In the genomic region with DNA sequence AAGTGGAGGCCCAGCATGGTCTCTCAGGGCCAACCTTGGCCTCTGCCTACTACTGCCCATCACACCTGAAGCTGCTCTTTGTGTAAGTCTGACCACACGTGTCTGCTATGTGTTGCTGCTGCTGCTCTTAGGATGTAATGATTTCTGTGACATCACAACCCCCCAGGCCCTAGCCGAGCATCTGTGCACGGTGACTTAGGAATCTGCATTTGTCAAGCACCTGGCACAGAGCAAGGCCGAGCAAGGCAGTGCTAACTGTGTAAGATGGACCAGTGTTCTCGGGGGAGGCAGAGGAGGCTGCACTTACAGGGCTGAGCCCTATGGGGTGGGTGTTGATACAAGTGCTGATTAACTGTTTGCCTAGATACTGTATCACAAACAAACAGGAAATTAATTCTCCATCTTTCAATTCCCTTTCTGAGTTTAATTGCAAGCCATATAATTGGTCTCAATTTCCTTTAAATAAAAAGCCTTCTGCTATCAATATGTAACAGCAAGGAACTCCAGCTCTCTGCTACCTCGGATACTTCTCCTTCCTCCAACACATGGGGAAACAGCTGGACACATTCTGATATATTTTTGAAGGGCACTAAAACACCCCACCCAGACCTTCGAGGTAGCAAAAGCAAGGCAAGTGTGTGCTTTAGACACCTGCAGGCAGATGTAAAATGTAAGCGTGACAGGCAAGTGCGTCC, we compare ENCODE assay signal across 17 mouse cellular contexts.
DNase-seq lines count a peak whose midpoint lies in the region; ATAC-seq and TF ChIP-seq lines count a peak whose summit lies in the region.
"Had no signal": no experiment of that assay in that cellular context is flagged by ENCODE, and none has a peak within 500 bp of the region (broad histone marks: within the 10 kb centered on the region; RNA-seq: fewer than 3 reads in every experiment).

No protein-coding gene starts in this region.

- no peak for ATAC-seq in midbrain, embryonic 15.5 days (replicated peaks)

- no peak overlapping the region for H3K4me2 ChIP-seq in midbrain, embryonic 15.5 days
- H3K4me2 ChIP-seq: embryonic facial prominence, embryonic 13.5 days; limb, embryonic 12.5 days; liver, embryonic 15.5 days; neural tube, embryonic 15.5 days; stomach, embryonic 15.5 days had no signal

- TF ChIP-seq RAD21 in MEL (IDR thresholded peaks at IDR 0.05; ENCODE audit: low read depth, low read length) = no peak

- TF ChIP-seq POLR2A in MEL (IDR thresholded peaks at IDR 0.05; ENCODE audit: control insufficient read depth in 1 of 2, insufficient read depth in 1 of 2, low read depth in 1 of 2, low read length in 2 of 2, poor library complexity in 1 of 2) = no peak

- peaks cover 5 to 61% of the 10 kb centered on the region in 2 experiments; a peak in 3 of 4 replicates for H3K4me1 ChIP-seq in MEL (ENCODE audit: control insufficient read depth in 1 of 2, insufficient read depth in 2 of 2, low read length in 2 of 2)
- peaks cover 66% of the 10 kb centered on the region for H3K4me1 ChIP-seq in midbrain, embryonic 15.5 days

- H3K36me3 ChIP-seq in MEL (ENCODE audit: control insufficient read depth in 1 of 2, insufficient read depth in 2 of 2, low read length in 2 of 2) = peaks cover 0 to 38% of the 10 kb centered on the region in 2 experiments; a peak in 2 of 4 replicates
- H3K36me3 ChIP-seq in midbrain, embryonic 15.5 days (replicated peaks) = no peaks in the 10 kb centered on the region
- H3K36me3 ChIP-seq: heart, embryonic 10.5 days; liver, embryonic 15.5 days; neural tube, embryonic 15.5 days; stomach, embryonic 15.5 days had no signal

- peak in 1 of 2 experiments; percentile 14; a peak in 1 of 4 replicates for TF ChIP-seq EP300 in MEL (IDR thresholded peaks at IDR 0.05; ENCODE audit: low read depth in 1 of 2, low read length in 2 of 2)

- peak overlapping the region; percentile 86 for H3K27ac ChIP-seq in layer of hippocampus, adult 2 months
- peak overlapping the region; percentile 39 for H3K27ac ChIP-seq in MEL (ENCODE audit: control insufficient read depth, low read depth, low read length)
- H3K27ac ChIP-seq in midbrain, embryonic 15.5 days = peak overlapping the region; percentile 36; the same call in 1 of the 2 replicates
- H3K27ac ChIP-seq: embryonic facial prominence, embryonic 13.5 days; heart, embryonic 10.5 days; liver, embryonic 15.5 days; stomach, embryonic 15.5 days had no signal

- WGBS in midbrain, embryonic 15.5 days = 61% methylated on average over 9 of the region's 9 CpGs

- no peak for TF ChIP-seq CTCF in layer of hippocampus, adult 2 months (conservative IDR thresholded peaks at IDR 0.05)
- TF ChIP-seq CTCF in MEL (IDR thresholded peaks at IDR 0.05 in 2 of 3, conservative IDR thresholded peaks at IDR 0.05 in 1 of 3; ENCODE audit: control insufficient read depth in 1 of 3, insufficient read depth in 1 of 3, low read depth in 2 of 3, low read length in 3 of 3, poor library complexity in 1 of 3, severe bottlenecking in 1 of 3) = no peak

- peak; percentile 41 for DNase-seq in cerebellum, adult 9-10 months
- DNase-seq in cerebellum, postnatal 36 days = no peak
- DNase-seq in layer of hippocampus, adult 2 months (ENCODE audit: low spot score in 2 of 2) = no peak
- DNase-seq in layer of hippocampus, adult 8-10 months (ENCODE audit: low spot score in 2 of 2) = no peak
- no peak for DNase-seq in MEL (ENCODE audit: low read depth, low spot score)
- DNase-seq in adrenal gland, postnatal 14 days = no peak
- DNase-seq in lung, adult 18-20 months = no peak
- DNase-seq: gastrocnemius, postnatal 14 days; lung, postnatal 14 days had no signal

- no peaks in the 10 kb centered on the region for H3K27me3 ChIP-seq in MEL (ENCODE audit: control insufficient read depth in 1 of 2, insufficient read depth in 2 of 2, low read length in 2 of 2)
- no peaks in the 10 kb centered on the region for H3K27me3 ChIP-seq in midbrain, embryonic 15.5 days (replicated peaks)
- H3K27me3 ChIP-seq: embryonic facial prominence, embryonic 13.5 days; limb, embryonic 12.5 days; liver, embryonic 15.5 days; neural tube, embryonic 15.5 days; Patski; stomach, embryonic 15.5 days had no signal

- H3K9ac ChIP-seq in MEL (ENCODE audit: control insufficient read depth, low read depth, low read length, poor library complexity, severe bottlenecking) = no peak overlapping the region
- no peak overlapping the region for H3K9ac ChIP-seq in midbrain, embryonic 15.5 days
- H3K9ac ChIP-seq: embryonic facial prominence, embryonic 13.5 days; limb, embryonic 12.5 days; liver, embryonic 15.5 days; neural tube, embryonic 15.5 days; stomach, embryonic 15.5 days had no signal

- H3K4me3 ChIP-seq in layer of hippocampus, adult 2 months = no peak overlapping the region
- no peak overlapping the region for H3K4me3 ChIP-seq in MEL (ENCODE audit: control insufficient read depth in 1 of 2, insufficient read depth in 1 of 2, low read depth in 2 of 2, low read length in 2 of 2)
- H3K4me3 ChIP-seq in midbrain, embryonic 15.5 days = no peak overlapping the region
- H3K4me3 ChIP-seq: embryonic facial prominence, embryonic 13.5 days; heart, embryonic 10.5 days; limb, embryonic 12.5 days; liver, embryonic 15.5 days; neural tube, embryonic 15.5 days; stomach, embryonic 15.5 days had no signal

- no peaks in the 10 kb centered on the region for H3K79me2 ChIP-seq in MEL (ENCODE audit: control insufficient read depth, insufficient read depth, low read length, poor library complexity)

- H3K9me3 ChIP-seq in MEL (replicated peaks; ENCODE audit: insufficient read depth, low read length) = no peaks in the 10 kb centered on the region
- no peaks in the 10 kb centered on the region for H3K9me3 ChIP-seq in midbrain, embryonic 15.5 days
- H3K9me3 ChIP-seq: embryonic facial prominence, embryonic 13.5 days; heart, embryonic 10.5 days; limb, embryonic 12.5 days; liver, embryonic 15.5 days; neural tube, embryonic 15.5 days; stomach, embryonic 15.5 days had no signal

TF ChIP-seq in MEL, 35 proteins besides CTCF, POLR2A, EP300 and RAD21:
- no peak for TF ChIP-seq NELFE (IDR thresholded peaks at IDR 0.05; ENCODE audit: low read depth, low read length)
- TF ChIP-seq TCF12 (IDR thresholded peaks at IDR 0.05; ENCODE audit: low read depth, low read length) = peak; percentile 26; the same call in 1 of the 2 replicates
- peak; percentile 83 for TF ChIP-seq TAL1 (IDR thresholded peaks at IDR 0.05; ENCODE audit: low read length)

Comparison
In these comparisons a context has a peak if more than half of its experiments do, and no peak if none do; other contexts are left out.
1. H3K27ac ChIP-seq: peak in every context shown above with its lines; median percentile 86 in layer of hippocampus, adult 2 months; 39 in MEL; 36 in midbrain, embryonic 15.5 days.